In the genomic region with DNA sequence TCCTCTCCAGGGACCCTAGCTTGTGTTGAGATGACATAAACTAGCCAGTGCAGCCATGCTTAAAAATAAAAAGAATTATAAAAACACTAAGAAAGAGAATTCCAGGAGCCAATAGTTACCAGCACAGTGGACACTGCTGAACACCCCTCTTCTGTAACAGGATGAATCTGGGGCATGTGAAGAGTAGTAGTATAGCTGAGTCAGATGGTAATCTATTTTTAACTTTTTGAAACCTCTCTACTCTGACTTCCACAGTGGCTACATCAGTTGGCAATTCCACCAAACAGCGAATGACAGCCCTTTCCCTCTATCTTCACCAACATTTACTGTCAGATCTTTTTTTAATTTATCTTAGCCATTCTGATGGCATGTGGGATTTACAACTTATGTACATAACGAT, we compare ENCODE assay signal across 10 mouse cellular contexts.
DNase-seq lines count a peak whose midpoint lies in the region; ATAC-seq and TF ChIP-seq lines count a peak whose summit lies in the region.
"Had no signal": no experiment of that assay in that cellular context is flagged by ENCODE, and none has a peak within 500 bp of the region (broad histone marks: within the 10 kb centered on the region; RNA-seq: fewer than 3 reads in every experiment).

No protein-coding gene starts in this region.

- H3K9me3 ChIP-seq in heart, postnatal 0 days (replicated peaks; ENCODE audit: control insufficient read depth, low read length), result no peaks in the 10 kb centered on the region
- H3K9me3 ChIP-seq in heart, embryonic 11.5 days (replicated peaks; ENCODE audit: control insufficient read depth, low read length), result no peaks in the 10 kb centered on the region
- H3K9me3 ChIP-seq in lung, postnatal 0 days (ENCODE audit: low read length), result no peaks in the 10 kb centered on the region
- no peaks in the 10 kb centered on the region for H3K9me3 ChIP-seq in stomach, embryonic 15.5 days
- H3K9me3 ChIP-seq: midbrain, embryonic 10.5 days had no signal

- peak overlapping the region; percentile 7; the same call in 1 of the 2 replicates for H3K27ac ChIP-seq in heart, postnatal 0 days (ENCODE audit: low read depth)
- H3K27ac ChIP-seq in heart, embryonic 11.5 days (ENCODE audit: low read depth, low read length), result no peak overlapping the region
- H3K27ac ChIP-seq in lung, postnatal 0 days (ENCODE audit: low read length), result peak overlapping the region; percentile 33; the same call in 1 of the 2 replicates
- H3K27ac ChIP-seq in stomach, embryonic 15.5 days, result peak overlapping the region; percentile 69
- H3K27ac ChIP-seq: midbrain, embryonic 10.5 days had no signal

- H3K4me1 ChIP-seq in heart, postnatal 0 days (ENCODE audit: control insufficient read depth, insufficient read depth), result peaks cover 7% of the 10 kb centered on the region; the same call in 1 of the 2 replicates
- peaks cover 12% of the 10 kb centered on the region for H3K4me1 ChIP-seq in heart, embryonic 11.5 days (ENCODE audit: control insufficient read depth, insufficient read depth, low read length)
- H3K4me1 ChIP-seq in lung, postnatal 0 days (ENCODE audit: insufficient read depth, low read depth, low read length), result peaks cover 4% of the 10 kb centered on the region; the same call in 1 of the 2 replicates
- H3K4me1 ChIP-seq in stomach, embryonic 15.5 days, result peaks cover 9% of the 10 kb centered on the region; the same call in 1 of the 2 replicates

- H3K9ac ChIP-seq in heart, postnatal 0 days (replicated peaks; ENCODE audit: low read depth, low read length), result no peak overlapping the region
- no peak overlapping the region for H3K9ac ChIP-seq in heart, embryonic 11.5 days (ENCODE audit: low read depth, low read length)
- H3K9ac ChIP-seq in lung, postnatal 0 days (replicated peaks; ENCODE audit: low read depth), result no peak overlapping the region
- no peak overlapping the region for H3K9ac ChIP-seq in stomach, embryonic 15.5 days

- H3K4me2 ChIP-seq in heart, postnatal 0 days (ENCODE audit: low read depth, low read length), result no peak overlapping the region
- no peak overlapping the region for H3K4me2 ChIP-seq in heart, embryonic 11.5 days
- H3K4me2 ChIP-seq in lung, postnatal 0 days (replicated peaks; ENCODE audit: low read depth, low read length), result no peak overlapping the region
- H3K4me2 ChIP-seq in stomach, embryonic 15.5 days, result no peak overlapping the region

- TF ChIP-seq EP300 in heart, postnatal 0 days (IDR thresholded peaks at IDR 0.05; ENCODE audit: low read depth), result no peak
- TF ChIP-seq EP300 in lung, postnatal 0 days (IDR thresholded peaks at IDR 0.05), result no peak

- WGBS in heart, postnatal 0 days, result 37% methylated on average over 2 of the region's 2 CpGs
- WGBS in heart, embryonic 11.5 days (ENCODE audit: insufficient replicate concordance), result 61% methylated on average over 2 of the region's 2 CpGs
- 42% methylated on average over 2 of the region's 2 CpGs for WGBS in lung, postnatal 0 days
- 40% methylated on average over 2 of the region's 2 CpGs for WGBS in stomach, embryonic 15.5 days

- no peak for TF ChIP-seq CTCF in heart, postnatal 0 days (IDR thresholded peaks at IDR 0.05; ENCODE audit: low read depth)
- no peak for TF ChIP-seq CTCF in lung, postnatal 0 days (IDR thresholded peaks at IDR 0.05)

- no peak for DNase-seq in heart, postnatal 0 days (ENCODE audit: low spot score)
- no peak for DNase-seq in lung, postnatal 0 days (ENCODE audit: low spot score)
- DNase-seq in lung, postnatal 36 days, result no peak
- DNase-seq: cerebellum, adult 11 months; kidney, postnatal 10 days had no signal

- no peaks in the 10 kb centered on the region for H3K36me3 ChIP-seq in heart, postnatal 0 days (replicated peaks; ENCODE audit: control insufficient read depth, insufficient read depth, low read length)
- no peaks in the 10 kb centered on the region for H3K36me3 ChIP-seq in heart, embryonic 11.5 days (ENCODE audit: control insufficient read depth, insufficient read depth, low read length)
- no peaks in the 10 kb centered on the region for H3K36me3 ChIP-seq in lung, postnatal 0 days (ENCODE audit: insufficient read depth, low read length)
- no peaks in the 10 kb centered on the region for H3K36me3 ChIP-seq in stomach, embryonic 15.5 days
- H3K36me3 ChIP-seq: midbrain, embryonic 10.5 days had no signal

- H3K27me3 ChIP-seq in heart, postnatal 0 days (ENCODE audit: control insufficient read depth, insufficient read depth, low read length), result no peaks in the 10 kb centered on the region
- H3K27me3 ChIP-seq in heart, embryonic 11.5 days (ENCODE audit: control insufficient read depth, insufficient read depth, low read length), result no peaks in the 10 kb centered on the region
- H3K27me3 ChIP-seq in lung, postnatal 0 days (replicated peaks; ENCODE audit: insufficient read depth, low read length), result no peaks in the 10 kb centered on the region
- no peaks in the 10 kb centered on the region for H3K27me3 ChIP-seq in stomach, embryonic 15.5 days (replicated peaks)

- ATAC-seq in heart, postnatal 0 days (ENCODE audit: insufficient read depth, low read depth), result no peak
- ATAC-seq in heart, embryonic 11.5 days (replicated peaks; ENCODE audit: insufficient number of reproducible peaks, low FRiP score, low TSS enrichment), result no peak
- no peak for ATAC-seq in lung, postnatal 0 days
- peak; percentile 62 for ATAC-seq in granulocyte monocyte progenitor cell, adult 5-6 weeks (replicated peaks; ENCODE audit: poor library complexity, severe bottlenecking)
- no peak for ATAC-seq in stomach, embryonic 15.5 days (ENCODE audit: insufficient read depth, low FRiP score, low read depth)
- no peak for ATAC-seq in erythroblast, adult 5-6 weeks (replicated peaks; ENCODE audit: low FRiP score, poor library complexity, severe bottlenecking)

- no peak overlapping the region for H3K4me3 ChIP-seq in heart, postnatal 0 days (ENCODE audit: low read depth, low read length)
- no peak overlapping the region for H3K4me3 ChIP-seq in heart, embryonic 11.5 days (ENCODE audit: low read depth, low read length)
- H3K4me3 ChIP-seq in lung, postnatal 0 days (ENCODE audit: low read depth, low read length), result no peak overlapping the region
- H3K4me3 ChIP-seq in stomach, embryonic 15.5 days (replicated peaks), result no peak overlapping the region
- H3K4me3 ChIP-seq: midbrain, embryonic 10.5 days had no signal
